Mouse (Mus musculus) urinary bladder, postnatal 0 days (tissue): ENCODE results near the gene Abcd1. TPM values are rescaled to one million over a fixed set of nuclear protein-coding genes. Genes with fewer than 3 reads are reported as not detected.

Experiments used
- polyA plus RNA-seq: library from polyadenylated mRNA; unstranded; fragments of >200 nt; fragmentation: Nextera tagmentation; extraction: Ambion mirVana; gene quantifications from 2 replicates; pipeline ENCODE4 v1.2.1, GENCODE M21; 2015

The Abcd1 gene
- 14.5 and 18.4 TPM in 2 replicates for polyA plus RNA-seq

GRCm38 (mm10) chrX:73716109-73716661 is at the start of gene Abcd1, which contains the start of gene Bcap31:
Abcd1 (plus strand) TSS chrX:73716597.
Bcap31 (minus strand) TSS chrX:73716175.

GRCm38 (mm10) chrX:73672879-73673618 is 43.3 kb upstream of the Abcd1 start, which contains the start of gene Slc6a8:
Slc6a8 (plus strand) TSS chrX:73673150.

GRCm38 (mm10) chrX:73756334-73757140 is 40.1 kb downstream of the Abcd1 start, which contains the start of gene Plxnb3:
Plxnb3 (plus strand) TSS chrX:73757090.

GRCm38 (mm10) chrX:73774168-73774760 is 57.9 kb downstream of the Abcd1 start, which contains the start of gene Srpk3:
Srpk3 (plus strand) TSS chrX:73774405.

GRCm38 (mm10) chrX:73786364-73787224 is 70.2 kb downstream of the Abcd1 start, which contains the start of the genes Idh3g and Ssr4:
Idh3g (minus strand) TSS chrX:73786897.
Ssr4 (plus strand) TSS chrX:73787028.

Other genes starting within 250 kb of the Abcd1 start
- gene Bgn, start 233.0 kb upstream of the Abcd1 start, polyA plus RNA-seq = 364 and 471 TPM in 2 replicates
- gene Atp2b3, start 213.5 kb upstream of the Abcd1 start, polyA plus RNA-seq = 0.86 and 1.4 TPM in 2 replicates
- 8.1 and 8.2 TPM in 2 replicates for gene Dusp9, start 77.2 kb upstream of the Abcd1 start, polyA plus RNA-seq
- 135 and 159 TPM in 2 replicates for gene Pnck, start 56.5 kb upstream of the Abcd1 start, polyA plus RNA-seq
- 7.3 and 9.2 TPM in 2 replicates for gene Slc6a8, start 43.4 kb upstream of the Abcd1 start, polyA plus RNA-seq
- gene Bcap31, start 422 bp upstream of the Abcd1 start, polyA plus RNA-seq = 248 and 249 TPM in 2 replicates
- gene Plxnb3, start 40.5 kb downstream of the Abcd1 start, polyA plus RNA-seq = 0.11 and 0.16 TPM in 2 replicates
- 1.3 and 1.7 TPM in 2 replicates for gene Srpk3, start 57.8 kb downstream of the Abcd1 start, polyA plus RNA-seq
- gene Idh3g, start 70.3 kb downstream of the Abcd1 start, polyA plus RNA-seq = 146 and 154 TPM in 2 replicates
- 258 and 286 TPM in 2 replicates for gene Ssr4, start 70.4 kb downstream of the Abcd1 start, polyA plus RNA-seq
- gene Pdzd4, start 108.4 kb downstream of the Abcd1 start, polyA plus RNA-seq = 0.34 and 0.37 TPM in 2 replicates
- gene Avpr2, start 175.5 kb downstream of the Abcd1 start, polyA plus RNA-seq = 0.06 TPM in 1 of 2 replicates, not detected in the other
- gene L1cam, start 179.5 kb downstream of the Abcd1 start, polyA plus RNA-seq = 4.1 and 5.6 TPM in 2 replicates
- gene Arhgap4, start 205.3 kb downstream of the Abcd1 start, polyA plus RNA-seq = 1.2 and 3.3 TPM in 2 replicates
- 87.1 and 94.9 TPM in 2 replicates for gene Naa10, start 205.3 kb downstream of the Abcd1 start, polyA plus RNA-seq
- gene Renbp, start 214.3 kb downstream of the Abcd1 start, polyA plus RNA-seq = 40.5 and 45.6 TPM in 2 replicates
- 17.5 and 18.5 TPM in 2 replicates for gene Hcfc1, start 249.8 kb downstream of the Abcd1 start, polyA plus RNA-seq